Mouse (Mus musculus): ENCODE data around the gene Tmem156. TPM values are rescaled to one million over a fixed set of nuclear protein-coding genes. Genes with fewer than 3 reads are reported as not detected.

Gene Tmem156
- total and polyA plus RNA-seq, 3 experiments, result 2.6 to 4.1 TPM; not detected in 1

DNA sequence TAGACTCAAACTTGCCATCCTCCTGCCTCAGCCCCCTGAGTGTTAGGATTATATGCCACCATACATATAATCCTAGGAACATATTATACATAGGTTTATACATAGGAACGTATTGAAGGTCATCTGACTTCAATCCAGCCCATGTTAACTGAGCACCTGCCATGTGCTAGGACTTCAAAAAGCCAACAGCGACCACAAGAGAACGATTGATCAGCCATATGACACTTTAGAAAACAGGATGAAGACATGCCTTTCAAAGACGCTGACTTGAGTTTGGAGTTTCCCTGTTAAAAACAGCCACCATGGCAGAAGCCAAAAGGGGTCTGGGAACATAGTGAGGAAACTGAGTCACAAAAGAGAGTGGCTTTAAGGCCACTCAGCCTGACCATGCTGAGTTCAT, 86.7 kb downstream of the Tmem156 start:
- H3K36me3 ChIP-seq (ENCODE audit: control insufficient read depth in 1 of 2, insufficient read depth in 2 of 2, low read length in 2 of 2), result no peaks in the 10 kb centered on the region
- no peak for DNase-seq (ENCODE audit: low read depth, low spot score)
- no peak for TF ChIP-seq MYB (IDR thresholded peaks at IDR 0.05; ENCODE audit: low read depth, low read length)
- TF ChIP-seq ETS1 (IDR thresholded peaks at IDR 0.05; ENCODE audit: low read depth, low read length), result no peak
- no peak for TF ChIP-seq POLR2AphosphoS5 (IDR thresholded peaks at IDR 0.05; ENCODE audit: borderline replicate concordance, low read depth, low read length)
- no peak for TF ChIP-seq JUND (IDR thresholded peaks at IDR 0.05; ENCODE audit: low read depth, low read length)
- H3K9ac ChIP-seq (ENCODE audit: control insufficient read depth, low read depth, low read length, poor library complexity, severe bottlenecking), result no peak overlapping the region
- peaks cover 0 to 1% of the 10 kb centered on the region in 2 experiments; a peak in 2 of 4 replicates for H3K27me3 ChIP-seq (ENCODE audit: control insufficient read depth in 1 of 2, insufficient read depth in 2 of 2, low read length in 2 of 2)
- H3K4me1 ChIP-seq (ENCODE audit: control insufficient read depth in 1 of 2, insufficient read depth in 2 of 2, low read length in 2 of 2), result no peaks in the 10 kb centered on the region
- H3K79me2 ChIP-seq (ENCODE audit: control insufficient read depth, insufficient read depth, low read length, poor library complexity), result no peaks in the 10 kb centered on the region
- H3K4me3 ChIP-seq (ENCODE audit: control insufficient read depth in 1 of 2, insufficient read depth in 1 of 2, low read depth in 2 of 2, low read length in 2 of 2), result no peak overlapping the region
- no peak overlapping the region for H3K27ac ChIP-seq (ENCODE audit: control insufficient read depth, low read depth, low read length)
- no peaks in the 10 kb centered on the region for H3K9me3 ChIP-seq (replicated peaks; ENCODE audit: insufficient read depth, low read length)

Other genes starting within 250 kb of the Tmem156 start
- gene Tlr1, start 158.6 kb downstream of the Tmem156 start, total RNA-seq (2012; rRNA removed), result not detected in 2 replicates
- gene Tlr1, start 158.6 kb downstream of the Tmem156 start, polyA plus RNA-seq (2012; ENCODE audit: insufficient read depth in 1 of 2, insufficient read length in 2 of 2, low read depth in 1 of 2, low replicate concordance in 2 of 2, missing spikeins in 1 of 2), result not detected
- gene Tlr6, start 132.0 kb downstream of the Tmem156 start, total RNA-seq (2012; rRNA removed), result 0.13 and 0.19 TPM in 2 replicates
- under 1 TPM in 1 of 2 experiments, not detected in 1; 0.36 TPM for gene Tlr6, start 132.0 kb downstream of the Tmem156 start, polyA plus RNA-seq (2012; ENCODE audit: insufficient read depth in 1 of 2, insufficient read length in 2 of 2, low read depth in 1 of 2, low replicate concordance in 2 of 2, missing spikeins in 1 of 2)
- gene Fam114a1, start 122.1 kb downstream of the Tmem156 start, total RNA-seq (2012; rRNA removed), result not detected in 2 replicates
- gene Fam114a1, start 122.1 kb downstream of the Tmem156 start, polyA plus RNA-seq (2012; ENCODE audit: insufficient read depth in 1 of 2, insufficient read length in 2 of 2, low read depth in 1 of 2, low replicate concordance in 2 of 2, missing spikeins in 1 of 2), result under 1 TPM in 1 of 2 experiments, not detected in 1; 0.08 TPM
- 7.6 and 8.0 TPM in 2 replicates for gene Klhl5, start 15.4 kb upstream of the Tmem156 start, total RNA-seq (2012; rRNA removed)
- 10 to 100 TPM in 1 of 2 experiments, not detected in 1; 15.5 TPM for gene Klhl5, start 15.4 kb upstream of the Tmem156 start, polyA plus RNA-seq (2012; ENCODE audit: insufficient read depth in 1 of 2, insufficient read length in 2 of 2, low read depth in 1 of 2, low replicate concordance in 2 of 2, missing spikeins in 1 of 2)
- gene Wdr19, start 107.6 kb upstream of the Tmem156 start, total RNA-seq (2012; rRNA removed), result 0.27 and 0.52 TPM in 2 replicates
- under 1 TPM in 1 of 2 experiments, not detected in 1; 0.81 TPM for gene Wdr19, start 107.6 kb upstream of the Tmem156 start, polyA plus RNA-seq (2012; ENCODE audit: insufficient read depth in 1 of 2, insufficient read length in 2 of 2, low read depth in 1 of 2, low replicate concordance in 2 of 2, missing spikeins in 1 of 2)
- 50.2 and 50.6 TPM in 2 replicates for gene Rfc1, start 243.5 kb upstream of the Tmem156 start, total RNA-seq (2012; rRNA removed)
- gene Rfc1, start 243.5 kb upstream of the Tmem156 start, polyA plus RNA-seq (2012; ENCODE audit: insufficient read depth in 1 of 2, insufficient read length in 2 of 2, low read depth in 1 of 2, low replicate concordance in 2 of 2, missing spikeins in 1 of 2), result 1,000 to 10,000 TPM in 1 of 2 experiments, 10 to 100 TPM in 1; 51.5 to 2,723 TPM

Measured in MEL (cell line).